Comparison of ENCODE assay signal across 11 mouse cellular contexts in genomic region chr4:156085256-156085655, GRCm38 (mm10). TPM values are rescaled to one million over a fixed set of nuclear protein-coding genes. Genes with fewer than 3 reads are reported as not detected.
"Had no signal": no experiment of that assay in that cellular context is flagged by ENCODE, and none has a peak within 500 bp of the region (broad histone marks: within the 10 kb centered on the region; RNA-seq: fewer than 3 reads in every experiment).

No protein-coding gene starts in this region.

- H3K4me1 ChIP-seq: midbrain, embryonic 15.5 days; neural tube, embryonic 12.5 days had no signal

- H3K36me3 ChIP-seq: limb, embryonic 13.5 days; midbrain, embryonic 15.5 days; neural tube, embryonic 12.5 days had no signal

- DNase-seq: kidney, adult 8-10 months; left cerebral cortex, postnatal 4 days; lung, adult 2 months; thymus, postnatal 4 days had no signal

- H3K9ac ChIP-seq: limb, embryonic 13.5 days; liver, embryonic 14.5 days; midbrain, embryonic 15.5 days; neural tube, embryonic 12.5 days had no signal

- H3K4me2 ChIP-seq: limb, embryonic 13.5 days; midbrain, embryonic 11.5 days; midbrain, embryonic 15.5 days; neural tube, embryonic 12.5 days had no signal

- H3K27ac ChIP-seq: limb, embryonic 13.5 days; liver, embryonic 14.5 days; macrophage; midbrain, embryonic 15.5 days; neural tube, embryonic 12.5 days had no signal

- H3K4me3 ChIP-seq: limb, embryonic 13.5 days; megakaryocyte, embryonic 14.5 days; midbrain, embryonic 15.5 days; neural tube, embryonic 12.5 days had no signal

- H3K27me3 ChIP-seq: limb, embryonic 13.5 days; midbrain, embryonic 15.5 days; neural tube, embryonic 12.5 days had no signal

- H3K9me3 ChIP-seq: limb, embryonic 13.5 days; megakaryocyte, embryonic 14.5 days; midbrain, embryonic 15.5 days; neural tube, embryonic 12.5 days had no signal

- ATAC-seq: midbrain, embryonic 15.5 days had no signal

RNA-seq across cellular contexts. Expression of gene Ttll10, which starts 26.0 kb away (rescaled TPM):
- polyA plus RNA-seq: macrophage; midbrain, embryonic 11.5 days; midbrain, embryonic 15.5 days had no signal

RNA-seq across cellular contexts. Expression of gene Rnf223, which starts 45.1 kb away (rescaled TPM):
- polyA plus RNA-seq: macrophage had no signal
